Mouse (Mus musculus) liver, embryonic 11.5 days (tissue): ENCODE data around the gene Gm14295. TPM values are rescaled to one million over a fixed set of nuclear protein-coding genes. Genes with fewer than 3 reads are reported as not detected.
"Not testable (repeated sequence)": the region's sequence is repeated elsewhere in the genome, so short reads cannot be mapped to it uniquely, and the experiment has no call there.

Source experiments
- ATAC-seq: fragments of 200-750 bp; cut with Nextera tagmentation; replicated peaks from 2 replicates; pipeline ENCODE4 v1.8.0; 2017; ENCODE audit warnings: moderate number of reproducible peaks, mild to moderate bottlenecking, moderate TSS enrichment, moderate library complexity; ENCODE audit not compliant: low FRiP score
- DNase-seq: peaks from one replicate; pipeline ENCODE4 v3.0.0-alpha.2; 2017; ENCODE audit warnings: low spot score
- H3K27ac ChIP-seq: fragments of 300-500 bp; sonication (generic); 2 replicates; pipeline ENCODE4 v1.5.1; 2014; ENCODE audit warnings: mild to moderate bottlenecking, low read depth, low read length, control low read depth
- H3K27me3 ChIP-seq: fragments of 300-500 bp; sonication (generic); replicated peaks from 2 replicates; pipeline ENCODE4 v1.6.1; 2014; ENCODE audit warnings: low read length, mixed read lengths; ENCODE audit not compliant: control insufficient read depth, insufficient read depth
- H3K36me3 ChIP-seq: fragments of 300-500 bp; sonication (generic); 2 replicates; pipeline ENCODE4 v1.6.1; 2014; ENCODE audit warnings: mild to moderate bottlenecking, low read length, moderate library complexity, mixed read lengths; ENCODE audit not compliant: control insufficient read depth, insufficient read depth
- H3K4me1 ChIP-seq: fragments of 300-500 bp; sonication (generic); replicated peaks from 2 replicates; pipeline ENCODE4 v1.6.1; 2014; ENCODE audit warnings: low read length, mixed read lengths; ENCODE audit not compliant: control insufficient read depth, insufficient read depth
- H3K4me2 ChIP-seq: fragments of 300-500 bp; sonication (generic); 2 replicates; pipeline ENCODE4 v1.6.1; 2014; ENCODE audit warnings: mild to moderate bottlenecking, control low read depth, moderate library complexity
- H3K4me3 ChIP-seq: fragments of 300-500 bp; sonication (generic); 2 replicates; pipeline ENCODE4 v1.5.1; 2014; ENCODE audit warnings: low read depth, low read length, control low read depth
- H3K9ac ChIP-seq: fragments of 300-500 bp; sonication (generic); 2 replicates; pipeline ENCODE4 v1.6.1; 2014; ENCODE audit warnings: low read depth, low read length, control low read depth
- H3K9me3 ChIP-seq: fragments of 300-500 bp; sonication (generic); 2 replicates; pipeline ENCODE4 v1.6.1; 2016; ENCODE audit warnings: low read length, inconsistent platforms, mixed read lengths; ENCODE audit not compliant: control insufficient read depth
- WGBS: fragments of 180-500 bp; shearing (Covaris S2); extraction: QIAGEN DNeasy Blood & Tissue Kit; methylation state at CpG from one replicate; pipeline ENCODE4 v1.1.7; 2014; 5-methylcytosine and 5-hydroxymethylcytosine counted together
- polyA plus RNA-seq: library from polyadenylated mRNA; unstranded; fragments of >200 nt; fragmentation: Nextera tagmentation; extraction: Ambion mirVana; gene quantifications from 2 replicates; pipeline ENCODE4 v1.2.1, GENCODE M21; 2014

Gm14295 gene
- 9.7 and 10.1 TPM in 2 replicates for polyA plus RNA-seq

- H3K4me3 ChIP-seq, result peak within 1 kb of the TSS; percentile 43
- not testable (repeated sequence) for ATAC-seq, H3K36me3 ChIP-seq, H3K4me1 ChIP-seq, H3K9ac ChIP-seq, H3K9me3 ChIP-seq, DNase-seq, H3K27me3 ChIP-seq, H3K27ac ChIP-seq
- no CpG with 5 or more reads among the region's 6 CpGs for WGBS
- peak within 1 kb of the TSS; percentile 29; the same call in 1 of the 2 replicates for H3K4me2 ChIP-seq
These were observed at the start of gene Gm14295 for GRCm38 (mm10) chr2:176798312-176798711. Gene Gm14295 (plus strand): TSS chr2:176798612.

- 32% methylated on average over 14 of the region's 15 CpGs for WGBS
- ATAC-seq, H3K9me3 ChIP-seq, H3K27me3 ChIP-seq, H3K36me3 ChIP-seq, H3K4me1 ChIP-seq, H3K27ac ChIP-seq, H3K9ac ChIP-seq: not testable (repeated sequence)
- Histone ChIP-seq H3K4me2 (peak overlapping the region; percentile 29; the same call in 1 of the 2 replicates), H3K4me3 (peak overlapping the region; percentile 43)
- DNase-seq, result peak; percentile 7
These were observed 373 bp downstream of the Gm14295 start for GRCm38 (mm10) chr2:176798785-176799184.

GRCm38 (mm10) chr2:176830840-176831239 is 32.4 kb downstream of the Gm14295 start, which contains the start of gene Gm14408:
Gene Gm14408 (plus strand): TSS chr2:176831140.
- H3K9ac ChIP-seq, H3K4me1 ChIP-seq, ATAC-seq, H3K4me2 ChIP-seq, H3K27me3 ChIP-seq, H3K27ac ChIP-seq, H3K36me3 ChIP-seq, H3K4me3 ChIP-seq, H3K9me3 ChIP-seq, DNase-seq: not testable (repeated sequence)
- WGBS, result 82% methylated on average over 1 of the region's 3 CpGs

Other genes starting within 250 kb of the Gm14295 start
- 11.8 and 11.9 TPM in 2 replicates for gene Gm14308, start 162.3 kb upstream of the Gm14295 start, polyA plus RNA-seq
- 7.5 and 8.6 TPM in 2 replicates for gene Zfp973, start 128.1 kb upstream of the Gm14295 start, polyA plus RNA-seq
- 14.6 and 16.4 TPM in 2 replicates for gene Gm14305, start 90.3 kb upstream of the Gm14295 start, polyA plus RNA-seq
- gene Gm14408, start 32.5 kb downstream of the Gm14295 start, polyA plus RNA-seq, result not detected in 2 replicates
- gene Gm14296, start 129.2 kb downstream of the Gm14295 start, polyA plus RNA-seq, result 11.3 and 12.2 TPM in 2 replicates
- 6.7 and 7.4 TPM in 2 replicates for gene Gm14419, start 202.3 kb downstream of the Gm14295 start, polyA plus RNA-seq